Mouse (Mus musculus) mature B cell (primary cell): Measurements from ENCODE around the gene Opa3.

Source experiments
- in situ Hi-C: fragments of 300-500 bp; cut with MboI; formaldehyde crosslinking; loops from 2 replicates; pipeline ENCODE4 v1.14.3; 2019

The Opa3 gene

DNA sequence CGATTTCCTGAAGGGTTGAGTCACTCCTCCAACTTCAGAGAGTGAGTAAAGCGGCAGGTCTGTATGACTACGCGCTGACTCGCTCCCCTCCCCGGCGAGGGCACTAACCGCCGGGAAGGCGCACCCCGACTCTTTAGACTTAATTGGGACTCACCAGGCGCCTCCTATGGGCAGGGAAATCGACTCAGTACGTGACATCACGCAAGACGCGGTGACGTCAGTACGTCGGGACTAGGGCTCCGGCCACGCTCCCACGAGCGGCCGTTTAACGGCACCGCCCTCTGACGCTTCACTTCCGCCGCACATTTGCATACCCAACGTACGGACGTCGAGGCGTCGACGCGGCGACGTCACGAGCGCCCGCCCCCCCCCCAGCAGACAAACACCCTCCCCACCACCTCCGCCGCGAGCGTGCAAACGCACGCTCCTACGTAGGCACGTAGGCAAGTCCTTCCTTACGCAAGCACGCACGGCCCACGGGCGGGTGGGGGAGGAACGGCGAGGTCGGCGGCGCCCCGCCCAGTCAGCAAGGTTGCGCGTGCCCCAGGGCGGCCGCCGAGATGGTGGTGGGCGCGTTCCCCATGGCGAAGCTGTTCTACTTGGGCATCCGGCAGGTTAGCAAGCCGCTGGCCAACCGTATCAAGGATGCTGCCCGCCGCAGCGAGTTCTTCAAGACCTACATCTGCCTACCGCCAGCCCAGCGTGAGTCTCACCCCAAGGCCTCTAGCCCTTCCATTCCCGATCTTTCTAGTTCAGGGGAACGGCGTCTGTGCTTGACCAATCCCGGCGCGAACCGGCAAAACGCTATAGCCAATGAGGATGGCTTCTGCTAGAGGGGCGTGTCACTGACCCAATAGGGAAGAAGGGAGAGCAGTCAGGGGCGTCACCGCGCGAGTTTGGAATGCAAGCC, at the start of gene Opa3:
Gene Opa3 (plus strand): TSS at position 452 of the 910 bp plus-strand sequence.
- in situ Hi-C loops, result no loop called here

DNA sequence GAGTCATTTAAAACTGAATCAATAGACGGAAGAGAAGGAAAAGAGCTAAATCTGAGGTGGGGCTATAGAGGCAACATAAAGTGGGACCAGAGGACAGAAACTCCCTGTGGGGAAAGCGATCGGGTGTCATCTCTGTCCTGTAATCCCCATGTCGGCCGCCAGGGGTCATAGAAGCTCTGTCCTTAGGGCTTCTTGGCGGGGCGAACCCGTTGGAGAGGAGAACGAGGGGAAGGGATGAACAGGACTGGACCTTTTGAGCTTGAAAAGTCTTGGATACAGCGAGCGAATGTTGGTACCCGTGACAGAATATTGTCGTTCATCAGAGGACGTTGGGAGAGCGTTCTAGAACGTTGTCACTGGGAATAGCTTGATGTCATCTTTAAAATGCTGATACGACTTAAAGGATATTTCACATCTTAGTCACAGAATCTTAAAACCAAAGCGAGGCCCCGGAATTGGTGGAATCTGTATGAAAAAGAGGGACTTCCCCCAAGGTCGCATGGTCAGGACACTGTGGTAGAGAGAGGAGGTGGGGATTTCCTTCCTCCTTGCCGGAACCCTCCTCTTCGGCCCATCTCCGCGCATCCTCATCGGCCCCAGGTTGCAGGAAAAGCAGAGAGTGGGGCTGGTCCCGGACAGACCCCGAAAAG, 49.6 kb upstream of the Opa3 start:
- in situ Hi-C loops, result no loop called here

DNA sequence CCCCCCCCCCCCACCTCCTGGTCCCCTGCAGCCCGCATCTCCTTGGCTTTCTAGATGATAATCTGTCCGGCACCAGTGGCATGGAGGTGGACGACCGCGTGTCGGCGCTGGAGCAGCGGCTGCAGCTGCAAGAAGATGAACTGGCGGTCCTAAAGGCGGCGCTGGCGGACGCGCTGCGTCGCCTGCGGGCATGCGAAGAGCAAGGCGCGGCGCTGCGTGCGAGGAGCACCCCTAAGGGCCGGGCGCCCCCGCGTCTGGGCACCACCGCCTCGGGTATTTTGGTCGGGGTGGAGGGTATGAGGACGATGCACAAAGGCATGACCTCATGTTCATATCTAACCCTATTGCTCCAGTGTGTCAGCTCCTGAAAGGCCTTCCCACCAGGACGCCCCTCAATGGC, 49.0 kb upstream of the Opa3 start:
- in situ Hi-C loops, result no loop called here

DNA sequence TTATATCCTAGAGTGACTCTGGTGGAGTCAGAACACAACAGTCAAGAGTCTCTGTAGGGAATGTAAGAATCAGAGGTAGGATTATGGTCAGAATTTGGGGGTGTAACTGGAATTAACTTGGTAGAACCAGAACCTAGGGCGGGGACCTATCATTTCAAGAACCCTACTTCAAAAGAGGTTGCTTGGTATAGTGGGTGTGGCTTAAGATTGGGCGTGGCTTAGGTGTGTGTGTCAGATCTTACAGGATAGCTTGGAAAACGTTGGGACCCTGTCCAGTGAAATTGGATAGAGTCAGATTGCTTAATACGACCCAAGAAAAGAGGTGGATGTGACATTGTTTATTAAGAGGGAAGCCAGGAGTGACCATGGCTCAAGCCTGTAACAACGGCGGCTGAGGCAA, 48.2 kb upstream of the Opa3 start:
- in situ Hi-C loops, result loop anchor here (5.0 kb wide), 1 partner anchor 42 kb away; no protein-coding TSS in a partner anchor

DNA sequence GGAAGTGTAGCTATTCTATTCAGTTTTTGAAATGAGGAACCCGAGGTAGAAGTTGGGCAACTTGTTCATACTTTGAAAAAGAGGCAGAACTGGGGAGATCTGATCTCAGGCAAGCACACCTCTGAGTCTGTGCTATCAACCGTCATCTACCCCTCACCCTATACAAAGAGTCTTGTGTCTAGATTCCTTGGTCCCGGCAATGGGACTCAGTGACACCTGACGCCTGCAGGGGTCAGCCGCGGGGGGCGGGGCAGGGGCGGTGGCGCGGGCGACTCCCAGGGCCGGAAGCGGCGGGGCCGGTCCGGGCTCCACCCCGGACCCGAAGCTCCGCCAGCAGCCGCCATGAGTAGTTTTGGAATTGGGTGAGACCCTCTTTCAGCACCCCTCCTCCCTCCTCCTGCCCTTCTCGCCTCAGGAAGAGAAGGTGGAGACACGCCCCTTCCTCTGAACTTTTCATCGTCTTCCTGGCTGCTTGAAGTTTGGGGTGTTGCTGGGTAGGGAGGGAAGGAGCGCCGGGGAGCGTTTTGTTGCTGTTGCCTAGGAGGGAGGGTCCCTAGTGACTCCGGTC, 47.2 kb upstream of the Opa3 start:
- in situ Hi-C loops, result loop anchor here (5.0 kb wide), 1 partner anchor 41 kb away; no protein-coding TSS in a partner anchor

DNA sequence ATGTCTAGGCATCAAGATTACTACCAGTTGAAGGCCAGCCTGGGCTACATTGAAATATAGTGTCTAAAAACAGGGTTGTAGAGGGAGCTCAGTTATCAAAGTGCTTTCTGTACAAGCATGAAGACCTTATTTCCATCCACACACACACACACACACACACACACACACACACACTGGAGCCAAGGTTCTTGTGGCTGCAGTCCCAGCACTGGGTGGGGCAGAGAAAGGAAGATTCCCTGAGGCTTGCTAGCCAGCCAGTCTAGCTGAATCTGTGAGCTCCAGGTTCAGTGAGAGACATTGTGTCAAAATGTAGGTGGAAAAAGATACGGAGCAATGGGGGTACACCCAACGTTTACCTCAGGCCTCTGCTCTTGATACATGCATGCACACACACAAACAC, 43.9 kb upstream of the Opa3 start:
- in situ Hi-C loops, result loop anchor here (5.0 kb wide), 1 partner anchor 38 kb away; no protein-coding TSS in a partner anchor

DNA sequence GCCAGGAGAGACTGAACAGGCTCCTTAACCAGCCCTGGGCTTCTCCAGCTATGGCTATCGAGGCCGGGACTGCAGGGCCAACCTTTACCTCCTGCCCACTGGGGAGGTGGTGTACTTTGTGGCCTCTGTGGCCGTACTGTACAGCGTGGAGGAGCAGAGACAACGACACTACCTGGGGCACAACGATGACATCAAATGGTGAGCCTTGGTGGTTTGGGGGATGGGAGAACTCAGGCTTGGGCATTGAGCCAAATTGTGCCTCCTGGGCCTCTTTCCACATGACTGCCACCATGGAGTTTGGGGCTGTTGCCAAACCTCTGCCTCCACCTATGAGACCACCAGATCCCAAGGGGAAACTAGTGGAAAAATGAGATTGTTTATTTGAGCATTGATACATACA, 43.4 kb upstream of the Opa3 start:
- in situ Hi-C loops, result loop anchor here (5.0 kb wide), 1 partner anchor 38 kb away; no protein-coding TSS in a partner anchor

DNA sequence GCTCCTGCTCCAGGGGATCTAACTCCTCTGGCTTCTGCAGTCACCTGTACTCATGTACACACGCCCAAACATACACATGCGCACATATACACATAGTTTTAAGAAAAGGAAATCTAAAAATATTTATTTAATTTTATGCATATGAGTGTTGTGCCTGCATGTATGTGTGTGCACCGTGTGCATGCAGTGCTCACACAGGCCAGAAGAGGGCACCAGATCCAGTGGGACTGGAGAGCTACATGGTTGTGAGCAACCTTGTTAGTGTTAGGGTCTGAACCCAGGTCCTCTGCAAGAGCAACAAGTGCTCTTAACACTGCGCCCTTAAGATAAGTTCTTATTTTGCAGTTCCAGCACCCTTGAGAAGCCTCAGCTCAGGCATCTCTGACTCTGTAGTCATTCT, 33.5 kb upstream of the Opa3 start:
- in situ Hi-C loops, result no loop called here

DNA sequence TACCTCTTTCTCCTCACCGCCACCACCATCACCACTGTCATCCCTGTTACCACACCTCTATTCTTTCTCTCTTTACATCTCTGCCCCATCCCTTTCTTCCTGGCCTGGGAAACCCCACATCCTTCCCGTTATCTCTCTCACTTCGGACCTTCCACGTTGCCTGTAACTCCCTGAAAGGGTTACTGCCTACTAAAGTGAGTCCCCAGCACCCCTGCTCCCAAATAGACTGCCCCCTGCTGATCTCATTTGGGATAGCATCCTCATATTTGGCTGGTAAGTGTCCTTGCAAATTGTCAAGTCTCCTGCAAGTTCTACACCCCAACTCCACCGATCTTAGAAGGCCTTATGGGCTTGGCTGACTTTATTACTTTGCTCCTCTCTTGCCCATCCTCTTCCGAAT, 31.5 kb upstream of the Opa3 start:
- in situ Hi-C loops, result no loop called here

DNA sequence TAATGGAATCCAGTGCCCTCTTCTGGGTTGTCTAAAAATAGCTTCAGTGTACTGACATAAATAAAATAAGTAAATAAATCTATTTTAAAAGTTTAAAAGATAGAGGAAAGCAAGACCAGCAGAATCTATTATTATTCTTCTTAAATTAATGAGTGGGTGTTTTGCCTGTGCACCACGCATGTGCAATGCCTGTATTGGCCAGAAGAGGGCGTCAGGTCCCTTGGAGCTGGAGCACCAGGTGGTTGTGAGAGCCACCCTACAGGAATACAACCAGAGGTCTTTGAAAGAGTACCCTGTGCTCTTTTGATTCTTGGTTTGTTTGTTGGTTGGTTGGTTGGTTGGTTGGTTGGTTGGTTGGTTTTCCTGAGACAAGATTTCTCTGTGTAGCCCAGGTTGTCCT, 30.1 kb upstream of the Opa3 start:
- in situ Hi-C loops, result no loop called here

DNA sequence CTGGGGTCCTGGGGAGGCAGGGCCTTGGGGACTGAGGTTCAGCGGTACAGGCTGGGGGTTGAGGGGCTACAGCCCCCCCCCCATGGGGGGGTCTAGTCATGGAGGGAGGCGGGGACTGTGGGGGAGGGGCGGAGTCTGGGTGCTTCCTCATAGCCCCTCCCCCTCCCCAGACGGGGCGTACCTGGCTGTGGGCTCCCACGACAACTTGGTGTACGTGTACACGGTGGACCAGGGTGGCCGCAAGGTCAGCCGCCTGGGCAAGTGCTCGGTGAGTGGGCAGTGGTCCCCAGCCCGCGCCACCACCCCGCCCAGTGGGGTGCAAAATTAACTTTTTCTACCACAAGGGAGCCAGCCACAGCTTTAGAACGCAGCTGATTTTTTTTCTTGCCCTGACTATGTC, 26.5 kb upstream of the Opa3 start:
- in situ Hi-C loops, result no loop called here

DNA sequence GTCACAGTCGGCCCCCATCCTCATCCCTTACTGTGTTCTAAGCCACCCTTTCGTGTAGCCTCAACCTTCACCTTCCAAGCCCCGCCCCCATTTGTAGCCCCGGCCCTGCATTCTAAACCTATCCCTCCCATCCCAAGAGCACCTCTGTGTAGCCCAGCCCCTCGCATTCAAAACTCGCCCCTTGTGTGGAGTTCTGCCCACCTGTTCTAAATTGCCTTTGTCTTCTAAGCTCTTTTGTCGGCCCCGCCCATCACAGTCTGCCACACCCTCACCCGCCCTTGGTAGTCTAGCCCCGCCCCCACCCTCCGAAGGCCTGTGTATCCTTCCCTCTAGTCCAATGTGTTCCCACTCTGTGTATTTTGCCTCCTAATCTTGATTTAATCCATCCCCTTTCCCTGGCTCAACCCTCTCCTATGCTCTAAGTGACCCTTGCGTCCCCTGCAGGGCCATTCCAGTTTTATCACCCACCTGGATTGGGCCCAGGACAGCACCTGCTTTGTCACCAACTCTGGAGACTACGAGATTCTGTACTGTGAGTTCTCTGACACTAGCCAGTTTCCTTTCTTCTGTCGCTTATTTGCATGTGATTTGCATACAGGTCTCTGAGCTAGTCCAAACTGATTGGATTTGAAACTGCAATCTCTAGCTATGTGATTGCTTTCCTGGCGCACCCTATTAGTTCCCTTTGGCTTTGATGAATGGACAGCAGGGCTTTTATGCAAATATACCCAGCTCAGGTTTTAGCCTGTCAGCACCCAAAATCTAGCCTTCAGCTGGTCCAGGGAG, 25.9 kb upstream of the Opa3 start:
- in situ Hi-C loops, result no loop called here

DNA sequence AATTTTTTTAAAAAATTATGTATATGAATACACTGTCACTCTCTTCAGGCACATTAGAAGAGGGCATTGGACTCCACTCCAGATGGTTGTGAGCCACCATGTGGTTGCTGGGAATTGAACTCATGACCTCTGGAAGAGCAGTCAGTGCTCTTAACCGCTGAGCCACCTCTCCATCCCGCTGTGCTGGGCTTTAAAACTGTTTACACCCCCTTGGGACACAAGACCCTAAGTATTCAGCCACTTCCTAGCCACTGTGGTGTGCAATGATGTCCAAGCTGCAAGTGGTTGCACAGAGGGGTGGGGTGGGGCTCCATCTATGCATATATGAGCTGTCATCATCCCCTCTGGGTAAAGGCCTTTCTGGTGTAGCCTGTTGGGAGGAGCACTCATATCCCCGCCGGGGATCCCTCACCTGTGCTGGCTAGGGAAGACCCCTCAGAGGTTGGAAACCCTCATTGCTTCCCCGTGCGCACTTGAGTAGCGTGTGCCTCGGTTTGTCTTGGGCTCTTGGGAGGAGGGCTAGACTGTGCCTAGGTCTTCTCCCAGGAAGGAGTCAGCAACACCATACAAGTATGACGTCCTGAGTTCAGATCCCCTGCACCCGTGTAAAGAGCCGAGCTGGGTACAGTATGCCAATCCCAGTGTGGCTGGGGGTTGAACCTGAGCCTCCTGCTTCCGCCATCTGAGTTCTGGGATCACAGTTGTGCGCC, 19.8 kb upstream of the Opa3 start:
- in situ Hi-C loops, result no loop called here

DNA sequence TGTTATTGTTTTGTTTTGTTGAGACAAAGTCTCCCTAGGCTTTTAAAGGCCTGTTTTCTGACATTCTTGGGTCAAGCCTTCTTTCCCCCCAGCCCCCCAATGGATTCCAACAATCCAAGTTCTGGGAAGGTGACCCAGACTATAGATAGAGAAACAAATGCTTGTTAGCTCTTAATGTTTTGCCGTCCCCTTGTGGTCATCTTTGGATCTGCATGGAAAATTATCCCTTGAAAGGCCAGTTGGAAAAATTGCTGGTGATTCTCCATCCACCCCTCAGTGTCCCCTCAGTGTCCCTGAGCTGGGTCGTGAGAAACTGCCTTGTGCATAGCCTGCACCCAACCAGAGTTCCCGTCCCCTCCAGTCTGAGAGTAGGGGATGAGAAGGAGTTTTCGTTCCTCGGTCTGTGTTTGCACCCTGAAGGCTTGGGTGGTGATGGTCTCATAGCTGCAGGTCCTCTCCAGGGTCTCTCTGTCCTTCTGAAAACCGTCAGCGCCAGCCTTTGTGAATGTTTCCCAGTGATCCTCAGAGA, 19.1 kb upstream of the Opa3 start:
- in situ Hi-C loops, result no loop called here

DNA sequence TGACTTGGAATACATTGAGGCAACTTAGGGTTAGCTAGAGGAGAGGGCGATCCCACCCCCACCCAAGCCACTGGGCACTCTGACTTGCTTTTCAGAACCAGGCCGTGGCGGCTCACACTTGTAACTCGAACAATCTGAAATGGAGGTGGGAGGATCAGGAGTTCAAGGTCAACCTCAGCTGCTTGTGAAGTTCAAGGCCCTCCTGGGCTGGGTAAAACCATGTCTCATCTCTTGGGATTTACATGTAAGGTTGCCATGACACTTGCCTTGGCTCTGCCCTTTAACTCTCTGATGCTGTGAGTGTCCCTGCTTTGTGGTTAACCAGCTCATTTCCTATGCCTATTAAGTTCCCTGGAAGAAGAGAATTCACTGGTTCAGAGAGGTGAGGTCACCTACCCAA, 18.6 kb upstream of the Opa3 start:
- in situ Hi-C loops, result no loop called here

DNA sequence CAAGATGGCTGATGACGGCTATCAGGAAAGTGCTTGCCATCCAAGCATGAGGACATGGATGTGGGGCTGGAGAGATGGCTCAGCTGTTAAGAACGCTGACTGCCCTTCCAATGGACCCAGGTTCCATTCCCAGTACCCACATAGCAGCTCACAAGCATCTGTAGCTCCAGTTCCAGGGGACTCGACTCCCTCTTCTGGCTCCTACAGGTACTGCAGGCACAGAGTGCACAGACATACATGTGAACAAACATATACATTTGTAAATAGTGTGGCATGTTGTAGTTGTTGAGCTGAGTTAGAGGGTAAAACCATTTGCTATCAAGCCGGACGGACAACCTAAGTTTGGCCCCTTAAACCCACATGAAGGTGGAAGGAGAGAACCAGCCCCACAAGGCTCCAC, 18.1 kb upstream of the Opa3 start:
- in situ Hi-C loops, result no loop called here

DNA sequence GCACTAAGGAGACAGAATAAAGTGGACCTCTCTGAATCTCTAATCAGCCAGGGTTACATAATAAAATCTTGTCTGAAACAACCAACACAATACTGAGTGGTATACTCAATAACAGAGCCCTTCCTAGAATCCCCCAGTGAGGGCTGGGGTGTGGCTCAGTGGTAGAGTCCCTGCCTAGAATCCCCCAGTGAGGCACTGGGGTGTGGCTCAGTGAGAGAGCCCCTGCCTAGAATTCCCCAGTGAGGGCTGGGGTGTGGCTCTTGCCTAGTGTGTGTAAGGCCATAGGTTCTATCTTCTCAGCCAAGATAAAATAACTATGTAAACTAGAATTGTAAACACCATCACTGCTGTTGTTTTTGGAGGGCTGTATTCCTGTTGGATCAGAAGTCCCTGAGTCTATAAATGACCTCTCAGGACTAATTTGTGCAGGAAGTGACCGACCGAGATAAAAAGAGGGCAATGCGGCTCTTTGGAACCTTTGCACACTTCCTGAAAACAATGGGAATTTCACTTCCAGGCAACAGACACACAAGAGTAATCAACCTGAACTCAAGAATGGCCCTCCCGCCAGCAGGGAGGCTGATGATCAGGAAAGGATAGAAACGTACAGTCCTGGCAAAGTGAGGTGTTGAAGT, 17.0 kb upstream of the Opa3 start:
- in situ Hi-C loops, result no loop called here

DNA sequence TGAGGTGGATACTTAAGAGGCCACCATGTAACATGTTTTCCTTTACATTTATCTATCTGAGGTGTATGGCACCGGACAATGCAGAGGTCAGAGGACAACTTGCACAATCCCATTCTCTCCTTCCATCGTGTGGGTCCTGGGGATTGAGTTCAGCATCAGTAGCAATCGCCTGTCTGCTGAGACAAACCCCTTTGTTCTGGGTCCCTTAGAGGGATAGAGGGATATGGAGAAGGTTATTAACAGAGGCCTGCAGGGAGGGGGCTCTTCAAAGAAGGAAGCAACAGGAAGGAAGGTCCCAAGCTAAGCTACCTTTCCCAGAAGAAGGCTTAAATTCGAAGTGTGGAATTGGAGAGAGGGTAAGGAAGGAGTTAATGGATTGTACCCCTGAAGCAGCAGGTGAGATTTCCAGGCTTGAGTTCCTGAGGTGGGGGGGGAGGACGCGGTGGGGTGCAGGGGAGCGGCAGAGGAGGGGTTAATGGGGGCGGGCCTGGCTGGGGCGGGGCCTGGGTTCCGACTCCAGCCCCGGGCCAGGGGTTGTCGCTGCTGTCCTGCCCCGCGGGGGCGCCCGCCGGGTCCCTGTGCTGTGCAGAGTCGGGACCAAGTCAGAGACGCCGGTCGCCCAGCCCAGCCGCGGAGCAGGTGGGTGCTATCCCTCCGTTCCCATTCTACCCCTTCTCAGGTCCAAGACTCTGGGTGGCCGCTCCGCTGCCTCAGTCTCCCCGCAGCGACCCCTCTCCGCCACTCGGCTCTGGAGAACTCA, 16.0 kb upstream of the Opa3 start, which contains the start of gene Gpr4:
Gene Gpr4 (plus strand): TSS at position 543 of the 760 bp plus-strand sequence.
- in situ Hi-C loops, result no loop called here

DNA sequence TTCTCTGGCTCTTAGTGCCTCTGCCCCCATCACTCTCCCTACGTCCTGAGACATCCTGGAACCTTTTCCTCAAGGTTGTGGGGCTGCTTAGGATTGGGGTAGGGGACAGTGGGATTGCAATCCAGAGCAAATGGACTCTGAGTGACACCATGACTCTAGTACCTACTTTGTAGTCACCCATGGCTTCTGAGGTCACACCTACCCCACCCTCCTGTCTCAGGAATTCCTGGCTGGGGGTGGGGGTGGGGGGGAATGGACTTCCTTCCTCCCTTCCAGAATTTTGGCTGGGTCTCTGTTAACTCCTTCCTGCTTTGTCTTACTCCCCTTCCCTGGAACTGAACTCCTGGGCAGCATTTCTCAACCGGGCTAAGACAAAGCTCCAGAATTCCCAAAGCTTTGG, 14.7 kb upstream of the Opa3 start:
- in situ Hi-C loops, result no loop called here

DNA sequence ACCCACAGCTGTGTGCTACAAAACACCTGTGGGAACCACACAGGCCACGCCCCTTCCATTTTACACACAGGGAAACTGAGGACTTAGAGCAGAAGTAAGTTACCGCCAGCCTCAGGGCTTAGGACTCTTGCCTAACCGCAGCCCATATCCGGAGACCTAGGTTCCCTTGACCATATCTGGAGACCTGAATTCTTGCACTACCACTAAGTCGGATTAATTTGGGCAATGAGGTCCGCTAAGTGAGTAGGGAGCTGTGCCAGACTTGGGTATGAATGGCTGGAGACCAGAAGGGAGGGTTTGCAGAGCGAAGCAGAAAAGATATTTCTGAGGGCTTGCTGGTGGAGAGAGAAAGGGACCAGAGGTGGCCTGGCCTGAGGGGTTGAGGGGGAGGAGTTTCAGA, 13.8 kb upstream of the Opa3 start:
- in situ Hi-C loops, result no loop called here
